Mouse (Mus musculus) small intestine, adult 2 months (tissue): ENCODE measurements around the gene Pnmt.

ENCODE experiments used
- CTCF ChIP-seq: fragments of 200-500 bp; IDR thresholded peaks from 2 replicates; pipeline ENCODE4 v1.5.1; 2012; ENCODE audit warnings: low read depth, mild to moderate bottlenecking, control low read depth, inconsistent platforms, low read length, moderate library complexity, mixed read lengths; ENCODE audit not compliant: insufficient replicate concordance, insufficient read length; ENCODE audit errors: extremely low read depth
- POLR2A ChIP-seq: fragments of 200-500 bp; IDR thresholded peaks from 2 replicates; pipeline ENCODE4 v1.6.1; 2012; ENCODE audit warnings: low read depth, mild to moderate bottlenecking, control low read depth, inconsistent platforms, low read length, moderate library complexity

GRCm38 (mm10) chr11:98412273-98412796, 26.1 kb downstream of the Pnmt start, which contains the start of gene Erbb2:
- TF ChIP-seq CTCF (no peak), POLR2A (peak; percentile 85)
